Mouse (Mus musculus) forebrain, embryonic 15.5 days (tissue): ENCODE results near the gene Garnl3. TPM values are rescaled to one million over a fixed set of nuclear protein-coding genes. Genes with fewer than 3 reads are reported as not detected.

Experiments
- ATAC-seq: fragments of 200-750 bp; cut with Nextera tagmentation; replicated peaks from 2 replicates; pipeline ENCODE4 v1.8.0; 2017; ENCODE audit warnings: mild to moderate bottlenecking, moderate TSS enrichment, moderate library complexity
- H3K27ac ChIP-seq: fragments of 300-500 bp; sonication (generic); replicated peaks from 2 replicates; pipeline ENCODE4 v1.5.1; 2015; ENCODE audit warnings: mild to moderate bottlenecking, inconsistent platforms
- H3K27me3 ChIP-seq: fragments of 300-500 bp; sonication (generic); 2 replicates; pipeline ENCODE4 v1.6.1; 2015; ENCODE audit warnings: inconsistent platforms
- H3K36me3 ChIP-seq: fragments of 300-500 bp; sonication (generic); 2 replicates; pipeline ENCODE4 v1.6.1; 2015; ENCODE audit warnings: mild to moderate bottlenecking, inconsistent platforms
- H3K4me1 ChIP-seq: fragments of 300-500 bp; sonication (generic); 2 replicates; pipeline ENCODE4 v1.6.1; 2015; ENCODE audit warnings: inconsistent platforms
- H3K4me2 ChIP-seq: fragments of 300-500 bp; sonication (generic); replicated peaks from 2 replicates; pipeline ENCODE4 v1.6.1; 2015; ENCODE audit warnings: mild to moderate bottlenecking, inconsistent platforms
- H3K4me3 ChIP-seq: fragments of 300-500 bp; sonication (generic); 2 replicates; pipeline ENCODE4 v1.5.1; 2015; ENCODE audit warnings: mild to moderate bottlenecking, inconsistent platforms
- H3K9ac ChIP-seq: fragments of 300-500 bp; sonication (generic); replicated peaks from 2 replicates; pipeline ENCODE4 v1.6.1; 2015; ENCODE audit warnings: mild to moderate bottlenecking, inconsistent platforms
- H3K9me3 ChIP-seq: fragments of 300-500 bp; sonication (generic); 2 replicates; pipeline ENCODE4 v1.6.1; 2016; ENCODE audit warnings: inconsistent platforms
- WGBS: fragments of 180-500 bp; shearing (Covaris S2); methylation state at CpG from one replicate; pipeline ENCODE4 v1.1.7; 2015; ENCODE audit warnings: mixed read lengths; 5-methylcytosine and 5-hydroxymethylcytosine counted together
- polyA plus RNA-seq: library from polyadenylated mRNA; unstranded; fragments of >200 nt; fragmentation: Nextera tagmentation; extraction: Ambion mirVana; gene quantifications from 2 replicates; pipeline ENCODE4 v1.2.1, GENCODE M21; 2015

The Garnl3 gene
- polyA plus RNA-seq, 1 experiment from 2014 or later: 28.1 TPM

- no peak for ATAC-seq
- no peaks in the 10 kb centered on the region for H3K9me3 ChIP-seq
- WGBS: 69% methylated on average over 5 of the region's 5 CpGs
- H3K9ac ChIP-seq: no peak overlapping the region
- no peak overlapping the region for H3K4me3 ChIP-seq
- peaks cover 48% of the 10 kb centered on the region for H3K36me3 ChIP-seq
- no peak overlapping the region for H3K4me2 ChIP-seq
- H3K27ac ChIP-seq: no peak overlapping the region
- no peaks in the 10 kb centered on the region for H3K27me3 ChIP-seq
- H3K4me1 ChIP-seq: no peaks in the 10 kb centered on the region
These were observed 192.0 kb downstream of the Garnl3 start for GRCm38 (mm10) chr2:32939418-32939817.

GRCm38 (mm10) chr2:32938741-32939140 lies 192.7 kb downstream of the Garnl3 start:
- Histone ChIP-seq H3K4me1 (no peaks in the 10 kb centered on the region), H3K27me3 (no peaks in the 10 kb centered on the region), H3K9me3 (no peaks in the 10 kb centered on the region), H3K4me2 (no peak overlapping the region), H3K27ac (no peak overlapping the region), H3K36me3 (peaks cover 46% of the 10 kb centered on the region), H3K4me3 (no peak overlapping the region), H3K9ac (no peak overlapping the region)
- ATAC-seq: no peak
- 96% methylated on average over 5 of the region's 5 CpGs for WGBS

Other genes with a start within 250 kb of the Garnl3 start
- 96.9 and 99.7 TPM in 2 replicates for gene Rpl12, start 170.1 kb downstream of the Garnl3 start, polyA plus RNA-seq
- gene Lrsam1, start 170.0 kb downstream of the Garnl3 start, polyA plus RNA-seq: 16.7 and 17.8 TPM in 2 replicates
- gene Slc2a8, start 149.6 kb downstream of the Garnl3 start, polyA plus RNA-seq: 20.9 and 21.3 TPM in 2 replicates
- 10.0 and 10.8 TPM in 2 replicates for gene Angptl2, start 84.4 kb upstream of the Garnl3 start, polyA plus RNA-seq
- gene Ralgps1, start 239.8 kb upstream of the Garnl3 start, polyA plus RNA-seq: 39.1 and 40.5 TPM in 2 replicates